Mouse (Mus musculus) lung, postnatal 0 days (tissue): ENCODE results near the gene Togaram2.

Experiments
- CTCF ChIP-seq: IDR thresholded peaks from 2 replicates; pipeline ENCODE4 v1.5.1; 2016; ENCODE audit warnings: antibody characterized with exemption, mild to moderate bottlenecking
- EP300 ChIP-seq: IDR thresholded peaks from 2 replicates; pipeline ENCODE4 v1.6.1; 2016; ENCODE audit warnings: antibody characterized with exemption, mild to moderate bottlenecking, control low read depth

DNA sequence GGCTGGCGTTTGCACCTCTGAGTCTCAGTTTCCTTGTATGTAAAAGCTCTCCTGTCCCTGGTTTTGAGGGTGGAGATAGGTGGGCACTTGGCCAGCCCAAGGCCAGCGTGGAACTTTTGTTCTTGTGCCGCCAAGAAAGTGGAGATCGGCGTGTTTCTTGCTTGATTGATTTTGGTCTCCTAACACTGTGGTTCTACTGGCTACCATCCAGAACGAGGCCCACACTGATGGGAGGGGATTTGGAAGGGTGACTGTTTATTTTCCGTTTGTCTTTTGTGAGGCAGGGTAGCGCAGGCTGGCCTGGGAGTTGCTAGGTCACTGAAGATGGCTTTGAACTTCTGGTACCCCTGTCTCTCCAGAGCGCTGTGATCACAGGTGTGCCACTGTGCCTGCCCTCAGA is 875 bp downstream of the Togaram2 start:
- TF ChIP-seq CTCF (no peak), EP300 (no peak)
